Mouse (Mus musculus) hindbrain, postnatal 0 days (tissue): ENCODE measurements around the gene Stk32c. TPM values are rescaled to one million over a fixed set of nuclear protein-coding genes. Genes with fewer than 3 reads are reported as not detected.
A peak's percentile ranks its signal among the peaks of the same experiment; 100 is the strongest.

ENCODE experiments used
- ATAC-seq: fragments of 200-750 bp; cut with Nextera tagmentation; 2 replicates; pipeline ENCODE4 v1.8.0; 2017; ENCODE audit warnings: mild to moderate bottlenecking, moderate TSS enrichment, moderate library complexity
- DNase-seq: peaks from one replicate; pipeline ENCODE4 v3.0.0-alpha.2; 2015; ENCODE audit warnings: low spot score
- H3K27ac ChIP-seq: fragments of 300-500 bp; sonication (generic); 2 replicates; pipeline ENCODE4 v1.5.1; 2014; ENCODE audit warnings: mild to moderate bottlenecking
- H3K27me3 ChIP-seq: fragments of 300-500 bp; sonication (generic); 2 replicates; pipeline ENCODE4 v1.6.1; 2014; ENCODE audit warnings: low read length, mixed read lengths; ENCODE audit not compliant: insufficient read depth
- H3K36me3 ChIP-seq: fragments of 300-500 bp; sonication (generic); 2 replicates; pipeline ENCODE4 v1.6.1; 2014; ENCODE audit warnings: low read length, mixed read lengths; ENCODE audit not compliant: insufficient read depth
- H3K4me1 ChIP-seq: fragments of 300-500 bp; sonication (generic); 2 replicates; pipeline ENCODE4 v1.6.1; 2014; ENCODE audit warnings: antibody characterized with exemption, low read length, mixed read lengths; ENCODE audit not compliant: insufficient read depth
- H3K4me2 ChIP-seq: fragments of 300-500 bp; sonication (generic); 2 replicates; pipeline ENCODE4 v1.6.1; 2014; ENCODE audit warnings: low read depth, mild to moderate bottlenecking, low read length, moderate library complexity, mixed read lengths
- H3K4me3 ChIP-seq: fragments of 300-500 bp; sonication (generic); 2 replicates; pipeline ENCODE4 v1.5.1; 2014; ENCODE audit warnings: low read length
- H3K9ac ChIP-seq: fragments of 300-500 bp; sonication (generic); replicated peaks from 2 replicates; pipeline ENCODE4 v1.6.1; 2014; ENCODE audit warnings: mild to moderate bottlenecking, low read length, moderate library complexity, mixed read lengths
- H3K9me3 ChIP-seq: fragments of 300-500 bp; sonication (generic); 2 replicates; pipeline ENCODE4 v1.6.1; 2016; ENCODE audit warnings: low read length, mixed read lengths
- CTCF ChIP-seq: IDR thresholded peaks from 2 replicates; pipeline ENCODE4 v1.5.1; 2016; ENCODE audit warnings: antibody characterized with exemption, control low read depth, low read depth
- WGBS: fragments of 180-500 bp; shearing (Covaris S2); extraction: QIAGEN DNeasy Blood & Tissue Kit; methylation state at CpG from one replicate; pipeline ENCODE4 v1.1.7; 2014; 5-methylcytosine and 5-hydroxymethylcytosine counted together
- polyA plus RNA-seq: library from polyadenylated mRNA; unstranded; fragments of >200 nt; fragmentation: Nextera tagmentation; extraction: Ambion mirVana; gene quantifications from 2 replicates; pipeline ENCODE4 v1.2.1, GENCODE M21; 2015
- total RNA-seq: library from RNA; depleted of rRNA; stranded (reverse); fragments of >200 nt; gene quantifications from 2 replicates; pipeline ENCODE4 v1.2.3, GENCODE M21; 2014

Stk32c gene
- total and polyA plus RNA-seq, 2 experiments from 2014 or later = 2.0 to 24.7 TPM

GRCm38 (mm10) chr7:139251881-139252301, 38.8 kb upstream of the Stk32c start:
- H3K4me1 ChIP-seq = peaks cover 27% of the 10 kb centered on the region; the same call in 1 of the 2 replicates

GRCm38 (mm10) chr7:139249406-139250210, 36.5 kb upstream of the Stk32c start:
- Histone ChIP-seq H3K27me3 (no peaks in the 10 kb centered on the region), H3K4me2 (peak overlapping the region; percentile 98), H3K27ac (no peak overlapping the region), H3K4me3 (peak overlapping the region; percentile 62; the same call in 1 of the 2 replicates), H3K4me1 (peaks cover 27% of the 10 kb centered on the region; the same call in 1 of the 2 replicates), H3K36me3 (no peaks in the 10 kb centered on the region), H3K9ac (no peak overlapping the region), H3K9me3 (no peaks in the 10 kb centered on the region)
- ATAC-seq = no peak
- no peak for DNase-seq
- WGBS = 31% methylated on average over 7 of the region's 7 CpGs
- no peak for TF ChIP-seq CTCF

More at GRCm38 (mm10) chr7:139251881-139252301, 38.8 kb upstream of the Stk32c start:
- H3K4me2 ChIP-seq = no peak overlapping the region
- 49% methylated on average over 5 of the region's 5 CpGs for WGBS
- H3K27ac ChIP-seq = no peak overlapping the region
- no peak for TF ChIP-seq CTCF
- H3K9ac ChIP-seq = no peak overlapping the region
- H3K9me3 ChIP-seq = no peaks in the 10 kb centered on the region
- H3K36me3 ChIP-seq = no peaks in the 10 kb centered on the region
- no peak overlapping the region for H3K4me3 ChIP-seq
- H3K27me3 ChIP-seq = no peaks in the 10 kb centered on the region
- DNase-seq = peak; percentile 76
- ATAC-seq = peak; percentile 13; the same call in 1 of the 2 replicates

- peak overlapping the region; percentile 63 for H3K9ac ChIP-seq
- no peaks in the 10 kb centered on the region for H3K9me3 ChIP-seq
- H3K4me3 ChIP-seq = peak overlapping the region; percentile 62
- H3K27ac ChIP-seq = 0 out of 2 replicates have a peak overlapping the region, but pooled peaks have one; percentile 51
- H3K27me3 ChIP-seq = no peaks in the 10 kb centered on the region
- peak overlapping the region; percentile 98 for H3K4me2 ChIP-seq
- WGBS = 2% methylated on average over 44 of the region's 45 CpGs
- 0 out of 2 replicates have a peak, but pooled peaks have one; percentile 1 for ATAC-seq
- peaks cover 27% of the 10 kb centered on the region; the same call in 1 of the 2 replicates for H3K4me1 ChIP-seq
- no peaks in the 10 kb centered on the region for H3K36me3 ChIP-seq
- DNase-seq = no peak
- TF ChIP-seq CTCF = no peak
These were observed 35.7 kb upstream of the Stk32c start for GRCm38 (mm10) chr7:139248615-139249405.

GRCm38 (mm10) chr7:139247881-139248614, 34.9 kb upstream of the Stk32c start, which contains the start of gene Pwwp2b:
Pwwp2b (plus strand) TSS chr7:139248482.
- Histone ChIP-seq H3K36me3 (no peaks in the 10 kb centered on the region), H3K4me3 (peak within 1 kb of the TSS; percentile 62), H3K4me1 (peaks cover 27% of the 10 kb centered on the region; the same call in 1 of the 2 replicates), H3K27ac (peak within 1 kb of the TSS; percentile 58; the same call in 1 of the 2 replicates), H3K4me2 (peak within 1 kb of the TSS; percentile 98), H3K9ac (peak within 1 kb of the TSS; percentile 63), H3K27me3 (no peaks in the 10 kb centered on the region), H3K9me3 (no peaks in the 10 kb centered on the region)
- DNase-seq (peak; percentile 79), ATAC-seq (peak; percentile 63)
- no peak for TF ChIP-seq CTCF
- WGBS = 0% methylated on average over 60 of the region's 72 CpGs

DNA sequence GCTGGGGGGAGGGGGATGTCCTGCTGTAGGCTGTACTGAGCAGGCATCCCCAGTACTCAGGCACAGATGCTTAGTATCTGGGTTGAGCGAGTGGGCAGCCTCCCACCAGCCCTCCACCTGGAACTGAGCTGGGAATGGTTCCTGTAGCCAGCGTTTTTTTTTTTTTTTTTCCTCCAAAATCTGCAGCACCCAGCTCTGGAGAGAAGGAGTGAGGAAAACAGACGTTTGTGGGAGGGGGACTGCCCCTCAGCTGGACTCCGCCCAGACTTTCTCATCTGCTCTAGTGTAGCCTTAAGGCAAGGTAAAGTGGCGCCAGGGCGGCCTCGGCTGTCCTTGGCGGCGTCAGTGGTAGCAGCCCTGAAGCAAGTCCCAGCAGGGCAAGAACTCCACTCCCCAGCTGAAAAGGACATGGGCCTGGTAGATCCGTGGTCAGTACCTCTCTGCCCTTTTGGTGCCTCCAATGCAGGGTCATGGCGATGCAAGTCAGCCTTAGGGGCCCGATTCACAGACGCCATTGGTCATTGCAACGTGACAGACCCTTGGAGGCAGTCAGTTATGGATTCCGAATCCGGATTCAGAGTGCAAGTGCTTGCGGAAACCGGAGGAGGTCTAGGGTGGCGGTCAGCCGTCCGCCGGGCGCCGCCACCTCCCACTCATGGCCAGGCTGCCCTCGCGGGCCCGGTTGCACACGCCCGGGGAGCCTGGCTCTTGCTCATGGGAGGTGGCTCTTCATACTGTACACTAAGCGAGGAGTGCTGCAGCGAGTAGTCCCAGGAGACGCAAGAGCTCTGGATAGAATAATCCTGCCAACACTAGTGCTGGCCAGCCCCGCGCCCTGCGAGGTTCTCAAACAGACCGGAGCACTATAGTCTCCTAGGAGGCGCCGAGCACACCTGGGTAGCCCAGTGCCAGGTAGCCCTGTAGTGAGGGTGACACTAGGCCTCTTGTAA, 34.1 kb upstream of the Stk32c start:
- no peak for TF ChIP-seq CTCF
- 8% methylated on average over 38 of the region's 38 CpGs for WGBS
- ATAC-seq (peak; percentile 39), DNase-seq (peak; percentile 62)
- Histone ChIP-seq H3K4me3 (peak overlapping the region; percentile 62), H3K27me3 (no peaks in the 10 kb centered on the region), H3K9me3 (no peaks in the 10 kb centered on the region), H3K4me1 (peaks cover 26% of the 10 kb centered on the region; the same call in 1 of the 2 replicates), H3K36me3 (no peaks in the 10 kb centered on the region), H3K4me2 (peak overlapping the region; percentile 98), H3K9ac (peak overlapping the region; percentile 63), H3K27ac (peak overlapping the region; percentile 58; the same call in 1 of the 2 replicates)
